Comparison of ENCODE assay signal across 8 mouse cellular contexts in the genomic region with DNA sequence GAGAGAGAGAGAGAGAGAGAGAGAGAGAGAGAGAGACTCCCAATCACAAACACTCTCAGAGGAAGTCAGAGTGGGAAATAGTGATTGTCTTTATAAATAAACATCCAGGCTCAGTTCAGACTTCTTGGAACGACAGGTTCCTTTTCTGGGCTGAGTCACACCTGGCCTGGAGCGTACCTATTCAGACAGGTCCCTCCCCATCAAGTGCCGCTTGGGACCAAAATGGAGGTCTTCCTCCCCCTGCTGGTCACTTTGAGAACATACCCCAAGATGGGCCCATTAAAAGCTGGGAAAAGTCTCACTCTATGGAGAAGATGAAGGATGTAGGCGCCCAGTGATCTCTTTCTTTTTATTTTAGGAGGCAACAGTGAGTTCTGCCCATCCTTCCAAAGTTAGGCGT. TPM values are rescaled to one million over a fixed set of nuclear protein-coding genes. Genes with fewer than 3 reads are reported as not detected.
A peak's percentile ranks its signal among the peaks of the same experiment; 100 is the strongest.
DNase-seq lines count a peak whose midpoint lies in the region; ATAC-seq and TF ChIP-seq lines count a peak whose summit lies in the region.

No protein-coding gene starts in this region.

- ATAC-seq in liver, embryonic 14.5 days (ENCODE audit: insufficient read depth), result no peak

- no peak overlapping the region for H3K9ac ChIP-seq in liver, embryonic 14.5 days (replicated peaks)

- H3K4me2 ChIP-seq in liver, embryonic 14.5 days (ENCODE audit: low read depth), result no peak overlapping the region

- peak; percentile 67 to 91 for DNase-seq in adrenal gland, adult (ENCODE audit: inconsistent age in 2 of 2, low spot score in 1 of 2)
- DNase-seq in adrenal gland, adult 8-10 months, result no peak
- DNase-seq in urinary bladder, postnatal 14 days (ENCODE audit: low spot score), result peak; percentile 80
- no peak for DNase-seq in urinary bladder, postnatal 10 days (ENCODE audit: low spot score)
- peak; percentile 64 for DNase-seq in embryo, embryonic 9.5 days (ENCODE audit: extremely low spot score)
- peak; percentile 73 for DNase-seq in heart, postnatal 4 days
- no peak for DNase-seq in liver, embryonic 14.5 days (ENCODE audit: low read depth in 3 of 3, low spot score in 3 of 3)
- peak; percentile 64 for DNase-seq in retina, adult 2 months (ENCODE audit: low read depth, low spot score)

- 3% methylated on average over 5 of the region's 5 CpGs for WGBS in liver, embryonic 14.5 days (ENCODE audit: insufficient replicate concordance)

- no peak overlapping the region for H3K27ac ChIP-seq in liver, embryonic 14.5 days

- peak; percentile 94 for TF ChIP-seq CTCF in liver, embryonic 14.5 days (IDR thresholded peaks at IDR 0.05; ENCODE audit: low read depth)

- H3K36me3 ChIP-seq in liver, embryonic 14.5 days (replicated peaks; ENCODE audit: control insufficient read depth, insufficient read depth, low read depth), result no peaks in the 10 kb centered on the region

- peaks cover 5% of the 10 kb centered on the region for H3K27me3 ChIP-seq in liver, embryonic 14.5 days (ENCODE audit: control insufficient read depth, insufficient read depth, low read length)

- H3K4me1 ChIP-seq in liver, embryonic 14.5 days (replicated peaks; ENCODE audit: control insufficient read depth in 2 of 2, insufficient read depth in 2 of 2, low read length in 1 of 2), result peaks cover 16% of the 10 kb centered on the region in 2 experiments

- H3K9me3 ChIP-seq in liver, embryonic 14.5 days (ENCODE audit: control insufficient read depth, low read length), result no peaks in the 10 kb centered on the region

- no peak overlapping the region for H3K4me3 ChIP-seq in liver, embryonic 14.5 days (ENCODE audit: insufficient read depth in 1 of 2, low read depth in 2 of 2, low read length in 2 of 2)

- TF ChIP-seq EP300 in liver, embryonic 14.5 days (IDR thresholded peaks at IDR 0.05; ENCODE audit: low read depth), result no peak

RNA-seq across cellular contexts. Expression of gene Chit1, which starts 4.3 kb away (rescaled TPM):
- total RNA-seq in adrenal gland, adult 8-10 months (2022), result under 1 TPM in 1 of 4 experiments, not detected in 3; 0.28 TPM
- total RNA-seq in heart, postnatal 4 days (2021), result not detected
- 0.08 and 0.09 TPM in 2 replicates for polyA plus RNA-seq in liver, embryonic 14.5 days (2012; rRNA removed)
- polyA plus RNA-seq in liver, embryonic 14.5 days (2014; fragmentation: Nextera tagmentation; extraction: Ambion mirVana), result not detected in 2 replicates

RNA-seq across cellular contexts. Expression of gene Btg2, which starts 27.8 kb away (rescaled TPM):
- total RNA-seq in adrenal gland, adult 8-10 months (2022), result 10 to 100 TPM; 28.1 to 56.5 (median 50.6) TPM
- 10 to 100 TPM; 27.5 to 36.2 TPM for total RNA-seq in heart, postnatal 4 days (2021)
- polyA plus RNA-seq in liver, embryonic 14.5 days (2012; rRNA removed), result 40.1 and 45.3 TPM in 2 replicates
- 78.2 and 85.2 TPM in 2 replicates for polyA plus RNA-seq in liver, embryonic 14.5 days (2014; fragmentation: Nextera tagmentation; extraction: Ambion mirVana)

Comparison
In these comparisons a context has a peak if more than half of its experiments do, and no peak if none do; other contexts are left out.
1. DNase-seq: peak in adrenal gland, adult (2 of 2), urinary bladder, postnatal 14 days (single experiment), embryo, embryonic 9.5 days (single experiment), heart, postnatal 4 days (single experiment) and retina, adult 2 months (single experiment); none in adrenal gland, adult 8-10 months (single experiment), urinary bladder, postnatal 10 days (single experiment) and liver, embryonic 14.5 days (0 of 3).